Mouse (Mus musculus) C2C12 (cell line): ENCODE measurements at regions not wholly inside any gene's neighbourhood (a gene's known extent, or its start where the extent isn't known, plus 50 kb on each side); places are given as distances from the start of the nearest gene placed in this dataset.

Source experiments
- CEBPB ChIP-seq: IDR thresholded peaks from one replicate; pipeline ENCODE4 v1.6.1; 2011; ENCODE audit warnings: low read depth, mild to moderate bottlenecking, control low read depth, moderate library complexity
- CTCF ChIP-seq: IDR thresholded peaks from one replicate; pipeline ENCODE4 v1.5.1; 2011; ENCODE audit not compliant: control insufficient read depth, insufficient read depth, insufficient read length
- FOSL1 ChIP-seq: IDR thresholded peaks from one replicate; pipeline ENCODE4 v1.8.0; 2011; ENCODE audit warnings: mild to moderate bottlenecking, low read length; ENCODE audit not compliant: poor library complexity, insufficient read depth, severe bottlenecking
- MAX ChIP-seq: IDR thresholded peaks from one replicate; pipeline ENCODE4 v1.6.1; 2011; ENCODE audit warnings: mild to moderate bottlenecking, control low read depth
- MYOD1 ChIP-seq: IDR thresholded peaks from one replicate; pipeline ENCODE4 v1.6.1; 2011; ENCODE audit warnings: low read depth; ENCODE audit not compliant: control insufficient read depth, insufficient read length
- MYOG ChIP-seq: IDR thresholded peaks from one replicate; pipeline ENCODE4 v1.6.1; 2011; ENCODE audit not compliant: control insufficient read depth, insufficient read length; ENCODE audit errors: extremely low read depth
- USF1 ChIP-seq: IDR thresholded peaks from one replicate; pipeline ENCODE4 v1.6.1; 2011; ENCODE audit warnings: low read depth, mild to moderate bottlenecking, control low read depth, moderate library complexity

DNA sequence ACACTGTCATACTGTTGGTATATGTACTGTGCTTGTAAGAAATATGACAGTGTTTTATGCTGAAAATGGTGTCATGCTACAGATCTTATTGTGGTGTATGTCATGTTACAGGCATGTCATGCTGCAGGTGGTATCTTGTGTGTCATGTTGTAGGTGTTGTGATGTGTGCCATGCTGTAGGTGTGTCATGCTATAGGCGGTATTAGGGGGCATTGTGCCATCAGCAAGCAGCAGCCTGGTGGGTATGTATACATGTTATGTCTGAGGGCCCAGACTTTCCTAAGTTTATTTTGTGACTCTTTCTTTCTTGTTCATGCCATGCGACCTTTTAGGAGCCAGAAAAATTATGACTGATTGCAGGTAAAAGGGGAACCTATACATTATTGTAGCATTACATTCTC lies 134.7 kb upstream of the Foxa2 start:
- TF ChIP-seq CTCF (no peak), CEBPB (no peak), MAX (no peak), MYOG (no peak), USF1 (no peak), MYOD1 (no peak), FOSL1 (no peak)
